8 mouse cellular contexts compared by ENCODE assay signal in the genomic region with DNA sequence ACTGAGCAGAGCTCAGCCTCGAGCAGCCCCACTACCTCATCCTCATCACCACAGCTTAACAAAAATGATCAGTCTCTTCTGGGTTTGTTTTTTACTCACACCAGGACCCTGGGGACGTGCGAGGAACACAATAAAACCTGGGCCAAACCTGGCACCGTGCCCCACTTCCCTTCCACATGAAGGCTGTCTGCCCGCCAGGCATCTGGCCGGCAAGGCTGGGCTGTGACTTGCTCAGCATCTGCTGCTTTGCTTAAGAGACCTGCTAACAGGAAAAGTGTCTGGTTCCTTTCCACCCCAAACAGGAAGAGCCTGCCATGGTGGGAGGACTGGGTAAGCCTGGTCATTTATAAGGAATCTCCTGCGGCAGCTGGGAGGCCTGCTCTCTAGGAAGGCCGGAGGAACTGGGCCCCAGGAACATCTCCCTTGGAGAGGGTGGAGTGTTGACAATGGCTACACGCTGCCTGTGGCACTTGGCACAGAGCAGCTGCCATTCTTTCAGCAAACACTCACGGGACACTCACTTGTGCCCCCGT. TPM values are rescaled to one million over a fixed set of nuclear protein-coding genes. Genes with fewer than 3 reads are reported as not detected.
A peak's percentile ranks its signal among the peaks of the same experiment; 100 is the strongest.
DNase-seq lines count a peak whose midpoint lies in the region; ATAC-seq lines count a peak whose summit lies in the region.

No protein-coding gene starts in this region.

- H3K9me3 ChIP-seq in hindbrain, embryonic 14.5 days (ENCODE audit: control insufficient read depth, low read length) = no peaks in the 10 kb centered on the region
- H3K9me3 ChIP-seq in hindbrain, embryonic 12.5 days (replicated peaks) = no peaks in the 10 kb centered on the region
- no peaks in the 10 kb centered on the region for H3K9me3 ChIP-seq in heart, embryonic 13.5 days
- no peaks in the 10 kb centered on the region for H3K9me3 ChIP-seq in limb, embryonic 12.5 days

- H3K27me3 ChIP-seq in hindbrain, embryonic 14.5 days (ENCODE audit: control insufficient read depth, insufficient read depth, low read length) = peaks cover 32% of the 10 kb centered on the region
- peaks cover 42% of the 10 kb centered on the region for H3K27me3 ChIP-seq in hindbrain, embryonic 12.5 days
- H3K27me3 ChIP-seq in heart, embryonic 13.5 days (replicated peaks) = peaks cover 48% of the 10 kb centered on the region
- H3K27me3 ChIP-seq in limb, embryonic 12.5 days = peaks cover 31% of the 10 kb centered on the region

- peak; percentile 44; the same call in 1 of the 2 replicates for ATAC-seq in hindbrain, embryonic 14.5 days (ENCODE audit: low FRiP score)
- ATAC-seq in hindbrain, embryonic 12.5 days (ENCODE audit: low FRiP score) = no peak
- peak; percentile 56 for ATAC-seq in heart, embryonic 13.5 days (ENCODE audit: extremely low read depth, insufficient number of reproducible peaks, low FRiP score, low TSS enrichment)
- no peak for ATAC-seq in limb, embryonic 12.5 days (ENCODE audit: insufficient number of reproducible peaks, insufficient read depth, low FRiP score, low TSS enrichment, low read depth)

- no peak overlapping the region for H3K9ac ChIP-seq in hindbrain, embryonic 14.5 days
- no peak overlapping the region for H3K9ac ChIP-seq in hindbrain, embryonic 12.5 days
- H3K9ac ChIP-seq in heart, embryonic 13.5 days = no peak overlapping the region
- no peak overlapping the region for H3K9ac ChIP-seq in limb, embryonic 12.5 days (replicated peaks)

- peak; percentile 64 for DNase-seq in hindbrain, embryonic 14.5 days (ENCODE audit: low spot score)
- DNase-seq in 3T3-L1 (ENCODE audit: low read depth, low spot score) = peak; percentile 55
- DNase-seq in cerebellum, postnatal 25 days = peak; percentile 43 to 67
- no peak for DNase-seq in thymus, postnatal 36 days
- DNase-seq in c-Kit-positive CD71-positive TER-119-positive erythroid progenitor cells, embryonic 14.5 days (ENCODE audit: low spot score) = no peak

- no peak overlapping the region for H3K4me2 ChIP-seq in hindbrain, embryonic 14.5 days (replicated peaks)
- H3K4me2 ChIP-seq in hindbrain, embryonic 12.5 days (replicated peaks) = no peak overlapping the region
- H3K4me2 ChIP-seq in heart, embryonic 13.5 days = peak overlapping the region; percentile 16
- no peak overlapping the region for H3K4me2 ChIP-seq in limb, embryonic 12.5 days

- H3K4me1 ChIP-seq in hindbrain, embryonic 14.5 days (replicated peaks; ENCODE audit: control insufficient read depth, insufficient read depth, low read length) = no peaks in the 10 kb centered on the region; the same call in none of the 2 replicates
- H3K4me1 ChIP-seq in hindbrain, embryonic 12.5 days = peaks cover 17% of the 10 kb centered on the region
- peaks cover 55% of the 10 kb centered on the region for H3K4me1 ChIP-seq in heart, embryonic 13.5 days
- H3K4me1 ChIP-seq in limb, embryonic 12.5 days (replicated peaks) = peaks cover 27% of the 10 kb centered on the region

- 46% methylated on average over 11 of the region's 11 CpGs for WGBS in hindbrain, embryonic 14.5 days
- 64% methylated on average over 11 of the region's 11 CpGs for WGBS in hindbrain, embryonic 12.5 days
- 13% methylated on average over 11 of the region's 11 CpGs for WGBS in heart, embryonic 13.5 days
- 44% methylated on average over 11 of the region's 11 CpGs for WGBS in limb, embryonic 12.5 days

- peak overlapping the region; percentile 30; the same call in 1 of the 2 replicates for H3K27ac ChIP-seq in hindbrain, embryonic 14.5 days
- H3K27ac ChIP-seq in hindbrain, embryonic 12.5 days = no peak overlapping the region
- H3K27ac ChIP-seq in heart, embryonic 13.5 days (replicated peaks) = peak overlapping the region; percentile 67
- H3K27ac ChIP-seq in limb, embryonic 12.5 days = peak overlapping the region; percentile 59; the same call in 1 of the 2 replicates

- H3K4me3 ChIP-seq in hindbrain, embryonic 14.5 days (replicated peaks; ENCODE audit: low read length) = no peak overlapping the region
- H3K4me3 ChIP-seq in hindbrain, embryonic 12.5 days = no peak overlapping the region
- H3K4me3 ChIP-seq in heart, embryonic 13.5 days = no peak overlapping the region
- H3K4me3 ChIP-seq in limb, embryonic 12.5 days (replicated peaks) = no peak overlapping the region

- no peaks in the 10 kb centered on the region for H3K36me3 ChIP-seq in hindbrain, embryonic 14.5 days (replicated peaks; ENCODE audit: control insufficient read depth, insufficient read depth)
- H3K36me3 ChIP-seq in hindbrain, embryonic 12.5 days = no peaks in the 10 kb centered on the region
- H3K36me3 ChIP-seq in heart, embryonic 13.5 days = no peaks in the 10 kb centered on the region
- no peaks in the 10 kb centered on the region for H3K36me3 ChIP-seq in limb, embryonic 12.5 days

RNA-seq across cellular contexts. Expression of a gene that starts 4.3 kb away (rescaled TPM):
- polyA plus RNA-seq in hindbrain, embryonic 14.5 days (2014; fragmentation: Nextera tagmentation; extraction: Ambion mirVana) = 3.9 and 4.2 TPM in 2 replicates
- polyA plus RNA-seq in hindbrain, embryonic 12.5 days (2016; fragmentation: Nextera tagmentation; extraction: Ambion mirVana) = 3.2 and 3.5 TPM in 2 replicates
- 2.5 and 2.7 TPM in 2 replicates for polyA plus RNA-seq in heart, embryonic 13.5 days (2015; fragmentation: Nextera tagmentation; extraction: Ambion mirVana)
- 4.2 and 4.5 TPM in 2 replicates for polyA plus RNA-seq in limb, embryonic 12.5 days (2016; fragmentation: Nextera tagmentation; extraction: Ambion mirVana)

RNA-seq across cellular contexts. Expression of a gene that starts 5.7 kb away (rescaled TPM):
- 9.4 and 11.3 TPM in 2 replicates for polyA plus RNA-seq in hindbrain, embryonic 14.5 days (2014; fragmentation: Nextera tagmentation; extraction: Ambion mirVana)
- 13.9 and 14.9 TPM in 2 replicates for polyA plus RNA-seq in hindbrain, embryonic 12.5 days (2016; fragmentation: Nextera tagmentation; extraction: Ambion mirVana)
- polyA plus RNA-seq in heart, embryonic 13.5 days (2015; fragmentation: Nextera tagmentation; extraction: Ambion mirVana) = 9.7 and 10.5 TPM in 2 replicates
- polyA plus RNA-seq in limb, embryonic 12.5 days (2016; fragmentation: Nextera tagmentation; extraction: Ambion mirVana) = 12.0 and 18.6 TPM in 2 replicates

RNA-seq across cellular contexts. Expression of a gene that starts 29.7 kb away (rescaled TPM):
- 0.39 and 0.60 TPM in 2 replicates for polyA plus RNA-seq in hindbrain, embryonic 14.5 days (2014; fragmentation: Nextera tagmentation; extraction: Ambion mirVana)
- 0.30 and 0.45 TPM in 2 replicates for polyA plus RNA-seq in hindbrain, embryonic 12.5 days (2016; fragmentation: Nextera tagmentation; extraction: Ambion mirVana)
- polyA plus RNA-seq in heart, embryonic 13.5 days (2015; fragmentation: Nextera tagmentation; extraction: Ambion mirVana) = 1.4 and 2.1 TPM in 2 replicates
- 0.44 TPM in 1 of 2 replicates, not detected in the other for polyA plus RNA-seq in limb, embryonic 12.5 days (2016; fragmentation: Nextera tagmentation; extraction: Ambion mirVana)

RNA-seq across cellular contexts. Expression of a gene that starts 37.9 kb away (rescaled TPM):
- polyA plus RNA-seq in hindbrain, embryonic 14.5 days (2014; fragmentation: Nextera tagmentation; extraction: Ambion mirVana) = 0.97 and 1.5 TPM in 2 replicates
- polyA plus RNA-seq in hindbrain, embryonic 12.5 days (2016; fragmentation: Nextera tagmentation; extraction: Ambion mirVana) = 0.59 and 0.76 TPM in 2 replicates
- 0.11 TPM in 1 of 2 replicates, not detected in the other for polyA plus RNA-seq in heart, embryonic 13.5 days (2015; fragmentation: Nextera tagmentation; extraction: Ambion mirVana)
- not detected in 2 replicates for polyA plus RNA-seq in limb, embryonic 12.5 days (2016; fragmentation: Nextera tagmentation; extraction: Ambion mirVana)

RNA-seq across cellular contexts. Expression of a gene that starts 54.8 kb away (rescaled TPM):
- polyA plus RNA-seq in hindbrain, embryonic 14.5 days (2014; fragmentation: Nextera tagmentation; extraction: Ambion mirVana) = not detected in 2 replicates
- not detected in 2 replicates for polyA plus RNA-seq in hindbrain, embryonic 12.5 days (2016; fragmentation: Nextera tagmentation; extraction: Ambion mirVana)
- polyA plus RNA-seq in heart, embryonic 13.5 days (2015; fragmentation: Nextera tagmentation; extraction: Ambion mirVana) = not detected in 2 replicates
- polyA plus RNA-seq in limb, embryonic 12.5 days (2016; fragmentation: Nextera tagmentation; extraction: Ambion mirVana) = not detected in 2 replicates

Comparison
In these comparisons a context has a peak if more than half of its experiments do, and no peak if none do; other contexts are left out.
1. ATAC-seq: peak in hindbrain, embryonic 14.5 days (single experiment) and heart, embryonic 13.5 days (single experiment); none in hindbrain, embryonic 12.5 days (single experiment) and limb, embryonic 12.5 days (single experiment).
2. DNase-seq: peak in hindbrain, embryonic 14.5 days (single experiment), 3T3-L1 (single experiment) and cerebellum, postnatal 25 days (2 of 2); none in thymus, postnatal 36 days (0 of 2) and c-Kit-positive CD71-positive TER-119-positive erythroid progenitor cells, embryonic 14.5 days (single experiment).